Mouse (Mus musculus): ENCODE measurements around the gene Frmd8.

Frmd8 gene

DNA sequence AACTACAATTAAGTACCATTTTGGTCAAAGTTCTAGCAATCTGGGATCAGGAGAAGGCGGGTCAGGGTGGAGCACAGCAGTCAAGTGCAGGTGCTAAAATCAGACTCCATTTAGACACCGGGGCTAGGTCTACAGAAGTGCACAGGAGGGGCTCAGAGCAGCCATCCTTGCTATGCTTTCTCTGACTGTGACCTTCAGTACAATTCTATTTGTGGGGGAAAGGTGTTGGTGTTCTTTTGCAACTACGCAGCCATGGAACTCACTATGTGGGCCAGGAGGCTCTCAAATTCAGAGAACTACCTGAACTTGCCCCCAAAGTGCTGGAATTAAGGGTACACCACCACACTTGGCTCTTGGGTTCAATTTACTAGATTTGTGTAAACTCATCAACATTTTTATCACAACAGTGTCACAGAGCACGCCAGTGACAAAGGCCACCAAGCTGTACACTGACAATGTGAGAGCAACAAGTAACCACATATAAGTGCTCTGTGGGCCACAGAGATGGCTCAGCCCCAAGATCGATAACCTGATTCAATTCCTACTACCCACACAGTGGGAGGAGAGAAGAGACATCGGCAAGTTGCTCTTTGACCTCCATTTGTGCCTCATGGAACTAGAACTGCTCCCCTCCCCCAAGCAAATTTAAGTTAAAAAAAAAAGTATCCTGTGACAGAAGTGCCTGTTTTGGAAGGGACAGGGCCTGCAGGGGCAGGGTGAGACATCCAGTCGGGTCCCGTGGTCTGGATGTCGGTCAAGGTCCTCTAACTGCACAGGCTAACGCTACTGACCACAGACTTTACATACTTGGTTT is 41.6 kb downstream of the Frmd8 start:
- in situ Hi-C loops (cut with MboI; ENCODE audit: low pct_unique_long_range_greater_than_20kb in 1 of 2, low sequenced_read_pairs in 2 of 2, unreplicated experiment in 1 of 2): no loop called here

DNA sequence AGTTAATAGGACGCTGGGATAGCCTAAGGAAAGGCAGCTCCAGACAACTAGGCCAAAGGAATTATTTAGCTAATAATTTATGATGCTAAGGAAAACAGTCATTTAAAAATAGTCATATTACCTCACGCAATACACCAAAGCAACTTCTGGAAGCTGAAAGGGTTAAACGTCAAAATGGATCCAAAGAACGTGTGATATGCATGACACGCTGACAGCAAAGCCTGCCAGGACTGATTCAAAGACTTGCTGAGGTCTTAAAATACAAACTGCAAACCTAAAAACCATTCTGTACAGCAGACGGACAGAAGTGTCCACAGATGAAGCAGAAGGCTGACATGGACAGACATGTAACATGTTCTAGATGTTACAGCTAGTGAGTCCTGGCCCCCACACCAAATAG is 42.7 kb downstream of the Frmd8 start:
- in situ Hi-C loops (cut with MboI; ENCODE audit: low pct_unique_long_range_greater_than_20kb in 1 of 2, low sequenced_read_pairs in 2 of 2, unreplicated experiment in 1 of 2): no loop called here

DNA sequence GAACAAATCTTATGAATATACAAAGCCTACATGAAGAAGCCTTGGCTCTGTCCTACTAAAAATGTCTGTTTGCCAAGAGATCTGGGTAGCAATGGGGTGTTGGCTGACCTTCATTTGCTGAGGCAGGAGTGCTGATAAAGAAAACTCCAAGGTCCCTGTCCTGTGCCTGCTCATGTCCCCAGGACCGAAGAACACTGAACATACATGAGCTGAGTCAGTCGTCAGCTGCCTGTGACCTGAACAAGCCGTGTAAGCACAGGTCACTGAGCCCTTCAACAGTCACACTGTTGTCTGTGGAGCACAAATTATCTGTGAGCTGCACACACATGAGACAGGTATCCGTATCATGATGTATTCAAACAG is 43.1 kb downstream of the Frmd8 start:
- in situ Hi-C loops (cut with MboI; ENCODE audit: low pct_unique_long_range_greater_than_20kb in 1 of 2, low sequenced_read_pairs in 2 of 2, unreplicated experiment in 1 of 2): no loop called here

DNA sequence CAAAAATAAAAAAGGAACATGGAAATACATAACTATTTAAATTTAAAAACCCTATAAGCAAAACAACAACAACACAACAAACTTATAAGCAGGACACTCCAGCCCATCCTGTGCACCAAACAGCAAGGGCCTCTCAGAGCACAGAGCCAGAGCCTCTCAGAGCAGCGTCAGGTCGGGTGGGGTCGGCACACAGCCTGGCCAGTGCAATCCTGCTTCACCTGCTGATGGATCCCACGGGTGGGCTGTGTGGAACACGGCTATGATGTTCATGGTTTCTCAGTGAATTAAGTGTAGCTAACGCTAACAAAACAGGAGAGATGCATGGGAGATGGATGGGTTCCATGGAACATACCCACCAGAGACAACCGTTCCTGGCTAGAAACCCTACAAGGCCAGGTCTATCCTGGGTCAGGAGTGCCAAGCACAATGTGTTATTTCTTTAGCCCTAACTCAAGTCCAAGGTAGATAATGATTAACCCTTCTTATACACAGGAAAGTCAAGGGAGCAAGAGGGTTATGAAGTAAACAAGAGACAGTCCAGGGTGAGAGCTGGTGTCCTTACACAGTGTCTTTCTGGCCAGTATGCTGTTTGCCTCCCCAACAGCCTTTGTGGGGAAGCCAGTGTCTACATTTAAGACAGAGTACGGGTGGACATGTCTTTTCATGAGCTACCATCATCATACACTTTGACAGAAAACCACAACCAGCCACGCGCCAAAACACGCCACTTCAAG is 43.7 kb downstream of the Frmd8 start:
- in situ Hi-C loops (cut with MboI; ENCODE audit: low pct_unique_long_range_greater_than_20kb in 1 of 2, low sequenced_read_pairs in 2 of 2, unreplicated experiment in 1 of 2): no loop called here

DNA sequence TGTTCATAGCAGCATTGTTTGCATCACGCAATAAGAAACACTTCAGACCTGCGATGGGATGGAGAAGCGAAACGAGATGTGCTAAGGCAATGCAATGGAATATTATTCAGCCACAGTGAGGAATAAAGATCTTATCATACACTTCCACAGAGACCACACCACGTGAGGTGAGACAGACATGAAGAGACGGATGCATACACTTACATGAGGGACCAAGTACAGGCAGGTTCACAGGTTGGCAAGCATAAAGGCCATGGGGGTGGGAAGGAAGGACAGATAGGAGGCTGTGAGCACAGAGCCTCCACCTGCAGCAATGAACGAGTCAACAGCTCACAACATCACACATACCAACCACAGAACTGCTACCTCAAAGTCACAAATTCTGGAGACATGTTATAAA is 44.3 kb downstream of the Frmd8 start:
- in situ Hi-C loops (cut with MboI; ENCODE audit: low pct_unique_long_range_greater_than_20kb in 1 of 2, low sequenced_read_pairs in 2 of 2, unreplicated experiment in 1 of 2): no loop called here

DNA sequence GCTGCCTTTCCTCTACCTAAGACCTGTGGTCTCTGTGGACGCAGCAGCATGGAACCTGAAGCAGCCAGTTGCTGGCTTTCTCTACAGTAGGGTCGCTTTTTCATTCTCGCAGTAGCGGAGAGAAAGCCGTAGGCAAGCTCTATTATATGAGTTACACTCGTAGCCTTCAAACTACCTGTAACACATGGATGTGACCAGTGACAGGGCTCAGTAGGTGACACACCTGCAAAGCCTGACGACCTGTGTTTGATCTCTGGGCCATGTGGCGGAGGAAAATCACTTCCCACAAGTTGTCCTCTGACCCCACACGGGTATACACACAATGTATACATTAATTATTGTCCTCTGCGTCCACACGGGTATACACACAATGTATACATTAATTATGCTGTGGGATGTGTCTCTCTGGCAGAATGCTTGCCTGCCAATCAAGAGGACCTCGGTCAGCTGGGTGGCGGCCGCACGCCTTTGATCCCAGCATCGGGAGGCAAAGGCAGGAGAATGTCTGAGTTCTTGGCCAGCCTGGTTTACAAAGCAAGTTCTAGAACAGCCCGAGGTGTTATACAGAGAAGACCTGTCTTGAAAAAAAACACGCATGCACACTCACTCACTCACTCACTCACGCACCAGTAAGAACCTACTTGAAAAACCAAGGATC is 45.0 kb downstream of the Frmd8 start:
- in situ Hi-C loops (cut with MboI; ENCODE audit: low pct_unique_long_range_greater_than_20kb in 1 of 2, low sequenced_read_pairs in 2 of 2, unreplicated experiment in 1 of 2): no loop called here

DNA sequence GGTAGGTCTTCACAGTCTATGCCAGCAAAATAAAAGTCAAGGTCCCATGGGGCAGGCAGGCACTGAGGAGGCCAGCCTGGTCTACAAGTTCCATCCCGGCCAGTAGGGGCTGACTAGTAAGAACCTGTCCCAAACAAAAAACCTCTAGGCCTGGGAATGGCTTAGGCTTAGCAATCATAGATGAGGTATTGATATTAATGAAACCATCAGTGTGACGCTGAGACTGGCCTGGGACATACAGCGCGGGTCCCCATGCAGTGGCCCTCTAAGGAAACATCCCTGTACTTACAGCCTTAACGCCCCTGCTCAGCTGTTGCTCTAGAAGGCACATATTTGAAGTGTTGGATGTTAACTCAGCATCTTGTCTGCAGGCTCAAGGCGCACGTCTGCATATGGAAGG is 46.2 kb downstream of the Frmd8 start:
- in situ Hi-C loops (cut with MboI; ENCODE audit: low pct_unique_long_range_greater_than_20kb in 1 of 2, low sequenced_read_pairs in 2 of 2, unreplicated experiment in 1 of 2): no loop called here

DNA sequence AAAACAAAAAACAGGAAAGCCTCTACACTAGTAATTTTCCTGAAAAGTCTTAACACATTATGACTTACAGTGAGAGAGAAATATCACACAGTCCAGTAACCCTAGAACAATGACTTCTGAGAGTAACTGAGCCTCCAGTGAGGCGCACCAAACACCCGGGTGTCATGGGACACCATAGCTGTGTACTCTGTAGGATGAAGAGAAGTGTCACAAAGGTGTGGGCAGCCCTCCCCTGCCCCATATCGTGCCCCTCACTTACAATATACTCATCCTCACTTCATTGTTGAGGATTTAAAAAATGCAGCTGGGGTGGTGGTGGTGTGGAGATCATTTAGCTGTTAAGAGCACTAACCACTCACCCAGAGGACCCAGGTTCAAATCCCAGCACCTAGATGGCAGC is 46.9 kb downstream of the Frmd8 start:
- in situ Hi-C loops (cut with MboI; ENCODE audit: low pct_unique_long_range_greater_than_20kb in 1 of 2, low sequenced_read_pairs in 2 of 2, unreplicated experiment in 1 of 2): no loop called here

DNA sequence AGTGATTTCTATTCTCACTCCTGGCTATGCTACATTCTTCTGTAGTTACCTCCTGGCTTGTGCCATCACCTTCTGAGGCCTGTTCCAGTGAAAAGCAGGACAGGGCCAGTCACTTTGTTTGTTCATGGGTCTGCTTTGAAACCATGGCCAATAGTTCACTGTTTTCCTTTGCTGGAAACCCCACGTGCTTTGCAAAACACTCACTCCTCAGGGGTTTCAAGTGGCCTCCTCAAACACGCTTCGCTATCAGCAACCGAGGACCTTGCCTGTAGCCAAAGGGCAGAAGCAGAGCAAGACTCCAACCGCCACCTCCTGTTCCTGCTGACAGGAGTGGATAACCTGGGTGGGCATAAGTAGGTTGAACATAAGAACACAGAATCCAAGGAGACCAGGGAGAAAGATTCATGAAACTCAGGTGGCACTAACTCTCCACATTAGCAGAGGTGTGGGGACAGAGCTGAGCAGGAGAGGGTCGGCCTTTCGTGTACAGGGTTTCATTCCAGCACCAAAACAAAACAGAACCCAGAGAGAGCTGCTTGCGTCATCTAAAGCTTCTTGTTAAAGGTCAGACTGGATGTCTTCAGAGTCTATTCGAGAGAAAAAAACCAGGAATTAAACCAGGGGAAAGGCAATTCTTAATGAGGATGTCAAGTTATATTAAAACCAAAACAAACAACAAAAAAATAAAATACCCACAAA is 47.5 kb downstream of the Frmd8 start:
- in situ Hi-C loops (cut with MboI; ENCODE audit: low pct_unique_long_range_greater_than_20kb in 1 of 2, low sequenced_read_pairs in 2 of 2, unreplicated experiment in 1 of 2): no loop called here

DNA sequence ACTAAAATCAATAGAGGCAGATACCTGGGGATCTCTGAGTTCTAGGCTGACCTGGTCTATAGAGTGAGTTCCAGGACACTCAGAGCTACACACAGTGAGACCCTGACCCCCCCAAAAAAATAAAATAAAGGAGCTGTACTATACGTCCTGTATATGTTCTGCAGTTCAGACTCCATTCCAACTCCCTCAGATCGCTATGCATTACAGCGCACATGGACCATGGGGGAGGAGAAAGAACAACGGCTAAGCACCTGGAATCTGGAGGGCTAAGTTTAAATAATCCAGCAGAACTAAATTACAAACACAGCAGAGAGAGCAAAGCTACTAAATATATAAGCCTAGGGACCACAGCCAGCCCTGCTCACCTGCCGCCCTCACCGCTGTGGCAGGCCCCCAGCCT is 48.0 kb downstream of the Frmd8 start:
- in situ Hi-C loops (cut with MboI; ENCODE audit: low pct_unique_long_range_greater_than_20kb in 1 of 2, low sequenced_read_pairs in 2 of 2, unreplicated experiment in 1 of 2): no loop called here

DNA sequence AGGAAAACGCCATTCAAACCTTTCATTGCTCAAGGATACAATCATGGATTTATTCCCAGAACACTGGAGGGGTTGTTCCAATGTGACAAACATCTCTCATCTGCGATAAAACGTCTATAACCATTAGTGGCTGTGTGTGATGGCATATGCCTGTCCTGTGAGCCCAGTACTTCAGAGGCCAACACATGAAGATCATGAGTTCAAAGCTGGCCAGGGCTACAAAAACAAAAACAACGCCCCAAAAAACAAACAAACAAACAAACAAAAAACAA is 48.4 kb downstream of the Frmd8 start:
- in situ Hi-C loops (cut with MboI; ENCODE audit: low pct_unique_long_range_greater_than_20kb in 1 of 2, low sequenced_read_pairs in 2 of 2, unreplicated experiment in 1 of 2): no loop called here

DNA sequence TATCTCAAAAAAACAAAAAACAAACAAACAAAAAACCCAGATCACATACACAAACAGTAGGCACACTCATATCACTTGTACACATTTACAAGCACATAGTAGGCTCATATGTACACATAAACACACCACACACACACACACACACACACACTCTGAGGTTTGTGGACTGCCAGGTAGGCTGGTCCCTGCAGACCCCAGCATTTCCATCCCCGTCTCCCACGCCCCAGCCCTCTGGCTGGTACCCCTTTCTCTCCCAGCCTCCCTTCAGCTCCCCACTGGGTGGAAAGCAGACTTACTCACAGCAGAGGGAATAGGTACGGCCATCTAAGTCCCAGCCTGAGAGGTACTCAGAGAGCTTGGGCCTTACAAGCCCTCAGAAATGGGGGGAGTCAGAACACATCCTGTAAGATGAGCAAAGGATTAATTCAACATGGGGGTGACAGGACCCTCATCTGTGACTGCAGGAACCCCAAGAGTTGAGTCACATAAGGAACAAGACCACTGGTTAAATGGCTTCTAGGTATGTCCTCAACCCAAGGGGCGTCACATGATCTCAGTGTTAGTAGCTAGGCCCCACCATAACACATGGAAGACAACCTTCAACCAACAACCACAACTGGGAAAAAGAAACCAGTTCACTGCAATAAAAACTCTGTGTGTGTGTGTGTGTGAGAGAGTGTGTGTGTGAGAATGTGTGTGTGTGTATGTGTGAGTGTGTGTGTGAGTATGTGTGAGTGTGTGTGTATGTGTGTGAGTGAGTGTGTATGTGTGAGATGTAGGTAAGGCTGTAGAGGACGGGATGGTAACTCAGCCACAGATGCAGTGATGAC is 49.0 kb downstream of the Frmd8 start:
- in situ Hi-C loops (cut with MboI; ENCODE audit: low pct_unique_long_range_greater_than_20kb in 1 of 2, low sequenced_read_pairs in 2 of 2, unreplicated experiment in 1 of 2): no loop called here

DNA sequence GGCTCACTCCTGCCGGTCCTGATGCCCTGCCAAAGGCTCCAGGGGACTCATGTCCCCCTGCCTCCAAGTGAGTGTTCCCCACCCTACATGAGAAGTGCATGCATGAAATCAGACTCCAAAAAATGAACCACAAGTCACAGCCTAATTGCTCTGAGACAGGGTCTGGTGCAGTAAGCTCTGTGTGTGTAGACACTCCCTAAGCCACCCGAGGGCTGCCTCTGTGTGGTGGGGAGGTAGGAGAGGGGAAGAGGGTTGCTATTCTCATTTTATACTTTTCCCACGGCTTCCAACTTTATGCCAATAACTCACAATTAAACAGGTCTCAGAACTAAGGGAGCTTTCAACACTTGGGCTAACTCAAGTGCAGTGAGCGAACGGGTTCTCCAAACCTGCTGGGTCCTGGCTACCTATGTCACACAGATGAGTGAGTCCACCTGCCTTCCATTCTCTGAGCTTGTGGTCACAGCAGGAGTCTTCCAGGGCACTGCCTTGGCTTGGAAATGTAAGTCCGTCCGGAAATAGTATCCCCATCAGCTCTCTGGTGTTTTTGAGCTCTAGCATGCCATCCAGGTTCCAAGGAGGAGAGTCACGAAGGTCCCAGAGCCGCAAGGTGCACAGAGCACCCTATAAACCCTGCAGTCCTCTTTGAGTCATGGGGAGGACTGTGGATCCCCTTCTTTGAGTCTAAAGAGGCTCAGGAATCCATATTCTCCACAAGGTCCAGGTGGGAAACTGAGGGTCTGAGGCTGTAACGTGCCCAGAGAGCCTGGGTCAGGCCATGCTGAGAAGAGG is 50.1 kb downstream of the Frmd8 start:
- in situ Hi-C loops (cut with MboI; ENCODE audit: low pct_unique_long_range_greater_than_20kb in 1 of 2, low sequenced_read_pairs in 2 of 2, unreplicated experiment in 1 of 2): no loop called here

DNA sequence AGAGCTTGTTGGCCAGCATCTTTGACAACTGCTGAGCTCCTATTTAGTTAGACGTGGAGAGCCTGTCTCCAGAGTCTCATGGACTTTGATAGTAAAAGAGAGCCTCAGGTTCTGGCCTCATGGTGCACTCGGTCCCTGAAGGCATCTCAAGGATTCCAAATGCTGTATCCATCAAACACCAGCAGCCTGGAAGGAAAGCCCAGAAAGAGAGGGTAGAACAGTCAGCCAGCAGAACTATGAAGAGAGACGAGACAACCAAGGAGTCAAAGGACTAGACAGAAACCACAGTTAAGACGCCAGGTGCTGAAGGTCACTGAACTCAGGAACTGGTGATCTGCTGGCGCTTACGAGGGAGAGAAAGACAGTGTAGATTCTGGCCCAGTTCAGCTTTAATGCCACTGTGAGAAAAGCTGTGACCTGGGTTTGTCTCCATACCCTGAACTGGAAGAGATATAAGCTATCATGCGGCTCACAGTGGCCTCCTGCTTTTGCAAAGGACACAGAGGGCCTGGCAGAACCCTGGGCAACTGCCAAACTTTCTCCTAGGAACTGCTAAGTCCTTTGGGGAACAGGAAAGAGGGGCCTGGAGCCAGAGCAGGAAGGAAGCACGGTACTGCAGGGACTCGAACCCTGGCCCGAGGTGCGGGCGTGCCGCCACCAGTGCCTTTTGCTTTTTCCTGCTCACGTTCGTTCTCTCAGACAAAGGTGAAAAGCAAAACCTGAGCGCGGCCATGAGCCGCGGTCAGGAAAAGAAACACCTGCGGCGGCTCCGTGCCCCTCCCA is 50.8 kb downstream of the Frmd8 start:
- in situ Hi-C loops (cut with MboI; ENCODE audit: low pct_unique_long_range_greater_than_20kb in 1 of 2, low sequenced_read_pairs in 2 of 2, unreplicated experiment in 1 of 2): no loop called here

DNA sequence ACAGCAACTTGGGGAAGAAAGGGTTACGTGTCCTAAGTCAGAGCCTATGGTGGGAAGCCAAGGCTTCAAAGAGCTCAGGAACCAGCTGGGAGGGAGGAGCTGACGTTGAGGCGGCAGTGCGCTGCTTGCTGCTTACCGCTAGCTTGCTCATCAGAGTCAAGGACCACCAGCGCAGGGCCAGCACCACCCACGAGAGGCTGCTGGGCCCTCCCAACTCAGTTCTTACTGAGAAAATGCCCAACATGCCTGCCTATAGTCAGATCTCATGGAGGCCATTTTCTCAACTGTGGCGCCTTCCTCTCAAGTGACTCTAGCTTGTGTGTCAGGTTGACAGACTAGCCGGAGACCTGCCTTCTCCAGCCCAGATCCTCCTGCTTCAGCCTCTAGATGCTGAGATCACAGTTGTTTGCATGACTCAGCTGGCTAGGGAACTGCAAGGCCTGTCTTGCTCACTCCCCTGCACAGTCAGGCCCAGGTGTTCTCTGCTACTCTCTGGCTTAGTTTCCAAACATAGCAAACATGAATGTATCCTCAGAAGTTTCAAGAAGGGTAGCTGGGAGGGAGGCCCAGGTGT is 51.7 kb downstream of the Frmd8 start:
- in situ Hi-C loops (cut with MboI; ENCODE audit: low pct_unique_long_range_greater_than_20kb in 1 of 2, low sequenced_read_pairs in 2 of 2, unreplicated experiment in 1 of 2): no loop called here

DNA sequence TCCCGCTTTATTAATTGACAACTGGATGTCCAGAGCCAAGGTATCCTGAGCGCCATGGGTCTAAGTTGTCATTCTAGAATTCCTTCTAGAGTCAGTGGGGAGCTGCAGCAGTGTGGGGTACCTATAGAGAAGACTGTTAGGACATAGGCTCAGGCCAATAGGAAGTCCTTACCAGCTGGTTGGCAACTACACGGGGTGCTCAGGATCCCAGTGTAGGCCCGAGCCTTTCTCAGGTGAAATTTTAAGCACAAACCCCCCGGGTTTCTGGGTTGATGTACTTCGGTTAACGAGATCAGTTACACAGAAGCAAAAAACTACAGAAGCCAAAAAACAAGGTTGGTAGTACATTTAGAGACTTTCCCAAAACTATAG is 52.3 kb downstream of the Frmd8 start:
- in situ Hi-C loops (cut with MboI; ENCODE audit: low pct_unique_long_range_greater_than_20kb in 1 of 2, low sequenced_read_pairs in 2 of 2, unreplicated experiment in 1 of 2): no loop called here
